Mouse (Mus musculus) G1E (cell line): ENCODE data around the gene Gm20517.

ENCODE experiments used
- CTCF ChIP-seq: IDR thresholded peaks from 2 replicates; pipeline ENCODE4 v1.5.1; 2012; ENCODE audit warnings: low read depth, low read length, inconsistent platforms, mixed read lengths
- GATA1 ChIP-seq: IDR thresholded peaks from 2 replicates; pipeline ENCODE4 v1.6.1; 2012; ENCODE audit warnings: borderline replicate concordance, low read length, inconsistent platforms, mixed read lengths
- GATA2 ChIP-seq: IDR thresholded peaks from 2 replicates; pipeline ENCODE4 v1.6.1; 2012; ENCODE audit warnings: low read depth, low read length, inconsistent platforms, borderline replicate concordance
- POLR2AphosphoS5 ChIP-seq: IDR thresholded peaks from 2 replicates; pipeline ENCODE4 v1.6.1; 2012; ENCODE audit warnings: low read depth, low read length, inconsistent platforms; ENCODE audit not compliant: insufficient replicate concordance
- TAL1 ChIP-seq: conservative IDR thresholded peaks from 2 replicates; pipeline ENCODE4 v1.6.1; 2012; ENCODE audit warnings: low read depth, low read length, inconsistent platforms, mixed read lengths

DNA sequence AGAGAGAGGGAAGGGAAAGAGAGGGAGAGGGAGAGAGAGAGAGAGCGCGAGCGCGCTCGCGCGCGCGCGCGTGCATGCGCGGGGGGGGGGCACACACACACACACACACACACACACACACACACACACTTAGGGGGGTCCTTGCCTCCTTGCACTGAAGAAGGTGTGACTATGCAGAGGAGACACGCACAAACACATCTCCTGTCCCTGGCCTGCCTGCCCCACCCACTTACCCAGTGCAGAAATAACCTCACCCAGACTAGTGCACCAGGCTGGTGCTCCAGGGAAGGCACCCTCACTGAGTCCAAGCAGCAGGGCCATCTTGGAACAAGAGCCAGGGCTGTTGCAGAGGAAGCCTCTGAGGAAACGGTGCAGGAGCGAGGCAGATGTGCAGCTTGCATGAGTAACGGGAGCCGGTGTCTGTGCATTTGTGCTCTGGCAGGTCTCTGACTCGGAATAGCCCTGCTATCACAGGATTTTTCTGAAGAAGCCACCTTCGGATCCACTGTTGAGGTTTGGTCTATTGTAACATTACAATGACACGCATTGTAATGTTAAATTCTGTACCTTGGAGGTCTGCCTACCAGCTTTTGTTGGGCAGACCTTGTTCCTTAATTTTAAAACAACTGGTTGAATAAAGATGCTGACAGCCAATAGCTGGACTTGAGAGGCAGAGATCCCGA, 101.6 kb downstream of the Gm20517 start:
- TF ChIP-seq CTCF (no peak), GATA1 (no peak), GATA2 (no peak), TAL1 (no peak), POLR2AphosphoS5 (no peak)
